Mouse (Mus musculus) lung, embryonic 14.5 days (tissue): ENCODE measurements around the gene Fhit. TPM values are rescaled to one million over a fixed set of nuclear protein-coding genes. Genes with fewer than 3 reads are reported as not detected.

ENCODE experiments used
- ATAC-seq: fragments of 200-750 bp; cut with Nextera tagmentation; 2 replicates; pipeline ENCODE4 v1.8.0; 2017; ENCODE audit warnings: mild to moderate bottlenecking, moderate TSS enrichment, moderate library complexity; ENCODE audit not compliant: insufficient read depth
- DNase-seq: peaks from one replicate; pipeline ENCODE4 v3.0.0-alpha.2; 2015
- H3K27ac ChIP-seq: fragments of 300-500 bp; sonication (generic); 2 replicates; pipeline ENCODE4 v1.5.1; 2014; ENCODE audit warnings: low read depth, mild to moderate bottlenecking, moderate library complexity
- H3K27me3 ChIP-seq: fragments of 300-500 bp; sonication (generic); 2 replicates; pipeline ENCODE4 v1.6.1; 2014; ENCODE audit warnings: low read length, control low read depth; ENCODE audit not compliant: insufficient read depth
- H3K36me3 ChIP-seq: fragments of 300-500 bp; sonication (generic); 2 replicates; pipeline ENCODE4 v1.6.1; 2014; ENCODE audit warnings: control low read depth; ENCODE audit not compliant: insufficient read depth
- H3K4me1 ChIP-seq: fragments of 300-500 bp; sonication (generic); 2 replicates; pipeline ENCODE4 v1.6.1; 2014; ENCODE audit warnings: antibody characterized with exemption, control low read depth; ENCODE audit not compliant: insufficient read depth
- H3K4me2 ChIP-seq: fragments of 300-500 bp; sonication (generic); 2 replicates; pipeline ENCODE4 v1.6.1; 2014; ENCODE audit warnings: mild to moderate bottlenecking
- H3K4me3 ChIP-seq: fragments of 300-500 bp; sonication (generic); 2 replicates; pipeline ENCODE4 v1.5.1; 2014; ENCODE audit warnings: low read depth, low read length
- H3K9ac ChIP-seq: fragments of 300-500 bp; sonication (generic); 2 replicates; pipeline ENCODE4 v1.6.1; 2014
- H3K9me3 ChIP-seq: fragments of 300-500 bp; sonication (generic); 2 replicates; pipeline ENCODE4 v1.6.1; 2016; ENCODE audit warnings: low read depth, low read length, control low read depth
- CTCF ChIP-seq: IDR thresholded peaks from 2 replicates; pipeline ENCODE4 v1.5.1; 2016; ENCODE audit warnings: antibody characterized with exemption, low read depth
- WGBS: fragments of 180-500 bp; shearing (Covaris S2); extraction: QIAGEN DNeasy Blood & Tissue Kit; methylation state at CpG from one replicate; pipeline ENCODE4 v1.1.7; 2014; 5-methylcytosine and 5-hydroxymethylcytosine counted together
- polyA plus RNA-seq: library from polyadenylated mRNA; unstranded; fragments of >200 nt; fragmentation: Nextera tagmentation; extraction: Ambion mirVana; gene quantifications from 2 replicates; pipeline ENCODE4 v1.2.1, GENCODE M21; 2014

The Fhit gene
- polyA plus RNA-seq, 1 experiment from 2014 or later, result 5.3 TPM

GRCm38 (mm10) chr14:10209007-10209406 lies 952.8 kb downstream of the Fhit start:
- Histone ChIP-seq H3K27ac (no peak overlapping the region), H3K27me3 (no peaks in the 10 kb centered on the region), H3K9ac (no peak overlapping the region), H3K9me3 (no peaks in the 10 kb centered on the region), H3K36me3 (no peaks in the 10 kb centered on the region), H3K4me2 (no peak overlapping the region), H3K4me1 (no peaks in the 10 kb centered on the region), H3K4me3 (no peak overlapping the region)
- ATAC-seq (no peak), DNase-seq (no peak)
- 80% methylated on average over 3 of the region's 3 CpGs for WGBS
- no peak for TF ChIP-seq CTCF

- H3K4me2 ChIP-seq, result no peak overlapping the region
- H3K4me1 ChIP-seq, result no peaks in the 10 kb centered on the region
- WGBS, result 81% methylated on average over 5 of the region's 5 CpGs
- TF ChIP-seq CTCF, result no peak
- H3K9me3 ChIP-seq, result no peaks in the 10 kb centered on the region
- no peak overlapping the region for H3K27ac ChIP-seq
- no peak overlapping the region for H3K9ac ChIP-seq
- DNase-seq (no peak), ATAC-seq (no peak)
- H3K4me3 ChIP-seq, result no peak overlapping the region
- H3K27me3 ChIP-seq, result no peaks in the 10 kb centered on the region
- H3K36me3 ChIP-seq, result no peaks in the 10 kb centered on the region
Measured at GRCm38 (mm10) chr14:10205699-10206098, 956.1 kb downstream of the Fhit start.

GRCm38 (mm10) chr14:10205290-10205689 lies 956.5 kb downstream of the Fhit start:
- Histone ChIP-seq H3K36me3 (no peaks in the 10 kb centered on the region), H3K27me3 (no peaks in the 10 kb centered on the region), H3K4me3 (no peak overlapping the region), H3K4me1 (no peaks in the 10 kb centered on the region), H3K27ac (no peak overlapping the region), H3K9me3 (no peaks in the 10 kb centered on the region), H3K4me2 (no peak overlapping the region), H3K9ac (no peak overlapping the region)
- DNase-seq, result no peak
- no peak for ATAC-seq
- TF ChIP-seq CTCF, result no peak
- 80% methylated on average over 4 of the region's 4 CpGs for WGBS

DNA sequence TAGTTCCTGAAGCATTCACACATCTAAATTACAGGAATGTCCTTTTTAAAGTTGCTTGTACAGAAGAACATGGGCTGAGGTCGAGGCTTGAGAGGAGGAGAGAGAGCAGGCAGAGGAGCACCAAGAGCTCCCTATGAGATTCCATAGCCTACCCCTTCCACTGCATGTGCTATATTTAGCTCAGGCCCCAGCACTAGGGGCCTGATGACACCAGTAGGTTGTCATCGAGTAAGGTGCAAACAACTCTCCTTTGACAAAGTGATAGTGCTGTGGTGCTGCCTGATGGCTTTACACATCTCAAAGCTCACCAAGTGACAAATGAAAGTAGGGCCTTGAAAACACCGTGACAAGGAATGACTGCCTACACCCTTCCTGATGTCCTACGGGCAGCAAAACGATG lies 967.7 kb downstream of the Fhit start:
- DNase-seq, result no peak
- H3K4me2 ChIP-seq, result no peak overlapping the region
- H3K9ac ChIP-seq, result no peak overlapping the region
- no peaks in the 10 kb centered on the region for H3K36me3 ChIP-seq
- TF ChIP-seq CTCF, result no peak
- 24% methylated on average over 5 of the region's 5 CpGs for WGBS
- ATAC-seq, result no peak
- H3K4me3 ChIP-seq, result no peak overlapping the region
- no peaks in the 10 kb centered on the region for H3K27me3 ChIP-seq
- no peak overlapping the region for H3K27ac ChIP-seq
- H3K9me3 ChIP-seq, result no peaks in the 10 kb centered on the region
- no peaks in the 10 kb centered on the region for H3K4me1 ChIP-seq

DNA sequence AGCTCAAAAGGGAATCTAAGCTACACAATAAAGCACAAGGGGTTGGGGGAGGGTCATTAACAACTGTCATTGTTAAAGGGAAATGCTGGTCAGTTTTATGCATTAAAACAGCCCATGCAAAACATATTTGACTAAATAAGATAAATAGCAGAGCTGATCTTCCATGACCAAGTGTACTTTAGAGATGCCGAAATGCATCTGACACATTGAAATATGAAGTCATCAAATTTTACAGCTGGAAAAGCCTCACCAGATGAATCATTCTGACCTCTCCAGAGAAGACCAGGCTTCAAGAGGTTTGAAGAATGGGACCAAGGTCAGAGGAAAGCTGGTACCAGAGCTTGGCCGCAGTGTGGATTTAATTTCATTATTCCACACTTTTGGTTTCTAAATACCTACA lies 990.1 kb downstream of the Fhit start:
- no peak for DNase-seq
- WGBS, result 83% methylated on average over 2 of the region's 2 CpGs
- Histone ChIP-seq H3K27ac (no peak overlapping the region), H3K36me3 (no peaks in the 10 kb centered on the region), H3K4me1 (no peaks in the 10 kb centered on the region), H3K9ac (no peak overlapping the region), H3K4me3 (no peak overlapping the region), H3K4me2 (no peak overlapping the region), H3K9me3 (no peaks in the 10 kb centered on the region), H3K27me3 (no peaks in the 10 kb centered on the region)
- no peak for ATAC-seq
- no peak for TF ChIP-seq CTCF

DNA sequence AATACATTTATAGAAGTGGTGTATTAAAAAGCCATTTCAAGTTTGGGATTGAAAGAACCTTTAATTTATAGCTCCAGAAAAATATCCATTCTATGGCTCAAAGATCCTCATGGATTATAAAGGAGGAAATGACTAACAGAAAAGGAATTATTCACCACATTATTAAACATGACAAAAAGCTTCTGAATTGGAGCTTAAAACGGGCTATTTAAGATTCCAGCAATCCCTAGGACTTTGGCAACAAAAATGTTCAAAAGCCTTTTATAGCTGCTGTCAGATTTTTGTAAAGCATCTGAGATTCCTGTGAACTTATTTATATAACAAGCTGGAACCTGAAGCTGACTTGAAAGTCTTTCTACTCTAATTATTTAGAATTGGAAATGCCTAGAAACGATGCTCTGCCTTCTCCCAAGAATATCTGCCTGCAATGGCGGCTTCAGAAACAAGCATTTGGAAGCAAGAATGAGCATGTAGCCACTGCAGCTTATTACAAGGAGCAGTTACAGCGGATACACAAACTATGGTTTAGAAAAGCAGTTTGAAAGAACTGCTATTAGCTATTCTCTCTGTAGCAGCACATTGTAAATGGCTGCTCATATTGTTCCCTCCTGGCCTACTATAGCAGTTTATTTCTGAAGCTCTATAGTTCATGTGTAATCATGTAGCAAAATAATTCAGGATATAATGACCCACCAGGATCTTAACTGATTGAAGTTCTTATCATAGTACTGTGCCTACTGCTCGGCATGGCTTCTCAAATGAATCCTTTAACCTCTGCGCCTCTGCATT lies 995.0 kb downstream of the Fhit start:
- Histone ChIP-seq H3K4me1 (no peaks in the 10 kb centered on the region), H3K9ac (no peak overlapping the region), H3K27me3 (no peaks in the 10 kb centered on the region), H3K36me3 (no peaks in the 10 kb centered on the region), H3K9me3 (no peaks in the 10 kb centered on the region), H3K27ac (no peak overlapping the region), H3K4me2 (no peak overlapping the region), H3K4me3 (no peak overlapping the region)
- WGBS, result 59% methylated on average over 6 of the region's 6 CpGs
- no peak for TF ChIP-seq CTCF
- no peak for ATAC-seq
- DNase-seq, result no peak

DNA sequence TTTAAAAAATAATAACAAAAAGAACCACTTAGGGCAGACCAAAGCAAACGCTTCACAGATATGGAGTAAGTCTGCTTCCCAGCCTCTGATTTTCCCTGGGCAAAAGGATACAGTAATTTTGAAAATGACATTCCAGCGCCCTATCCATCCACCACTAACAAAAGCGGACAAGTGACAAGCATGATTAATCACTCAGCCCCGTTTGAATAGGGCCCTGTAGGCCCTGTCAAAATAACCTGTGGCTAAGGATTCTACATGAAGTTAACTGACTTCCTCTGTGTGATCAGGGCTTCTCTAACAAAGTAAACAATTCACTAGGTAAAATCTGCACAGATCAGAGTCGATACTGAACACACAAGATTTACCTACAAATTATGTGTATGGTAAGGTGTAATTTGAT lies 1012.0 kb downstream of the Fhit start:
- H3K27me3 ChIP-seq, result no peaks in the 10 kb centered on the region
- ATAC-seq, result no peak
- H3K4me2 ChIP-seq, result no peak overlapping the region
- H3K9ac ChIP-seq, result no peak overlapping the region
- no peaks in the 10 kb centered on the region for H3K4me1 ChIP-seq
- H3K4me3 ChIP-seq, result no peak overlapping the region
- 35% methylated on average over 5 of the region's 5 CpGs for WGBS
- no peaks in the 10 kb centered on the region for H3K36me3 ChIP-seq
- DNase-seq, result no peak
- no peak for TF ChIP-seq CTCF
- no peaks in the 10 kb centered on the region for H3K9me3 ChIP-seq
- no peak overlapping the region for H3K27ac ChIP-seq
